Mouse (Mus musculus): ENCODE measurements around the gene Caskin2.
"Not testable (repeated sequence)": the region's sequence is repeated elsewhere in the genome, so short reads cannot be mapped to it uniquely, and the experiment has no call there.

The Caskin2 gene

DNA sequence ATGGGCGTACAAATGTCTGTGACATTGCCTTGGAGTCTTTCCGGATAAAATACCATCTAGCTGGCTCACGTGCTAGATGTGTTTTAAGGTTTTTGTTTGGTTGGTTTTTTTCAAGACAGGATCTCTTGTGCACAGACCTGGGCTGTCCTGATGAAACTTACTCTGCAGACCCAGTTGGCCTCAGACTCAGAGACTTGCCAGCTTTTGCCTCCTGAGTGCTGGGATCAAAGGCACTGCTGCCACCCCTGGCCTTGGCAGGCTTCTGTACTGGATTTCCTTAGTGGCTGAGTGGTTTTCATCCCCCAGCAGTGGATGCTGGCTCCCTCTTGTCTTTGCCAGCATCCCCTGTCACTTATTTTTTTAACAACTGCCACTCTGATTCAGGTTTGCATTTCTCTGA lies 44.5 kb downstream of the Caskin2 start:
- ATAC-seq (ENCODE audit: insufficient number of reproducible peaks, low FRiP score, low TSS enrichment) = no peak

DNA sequence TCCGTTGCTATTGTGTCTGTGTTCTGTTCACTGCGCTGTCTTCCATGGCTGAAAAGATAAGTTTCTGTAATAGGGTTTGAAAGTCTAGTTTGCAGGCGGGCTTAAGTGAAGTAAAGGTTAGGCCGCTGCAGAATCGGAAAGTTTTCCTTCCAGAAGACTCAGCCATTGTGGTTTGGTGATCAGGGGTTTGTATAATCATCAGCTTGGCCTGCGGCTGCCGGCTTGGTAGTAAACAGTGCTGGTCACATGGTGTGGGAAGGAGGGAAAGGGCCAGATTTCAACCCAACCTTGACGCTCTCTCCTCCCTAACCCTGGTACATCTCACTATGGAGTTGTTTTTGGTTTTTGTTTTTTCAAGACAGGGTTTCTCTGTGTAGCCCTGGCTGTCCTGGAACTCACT lies 46.5 kb downstream of the Caskin2 start:
- no peak for ATAC-seq (ENCODE audit: insufficient number of reproducible peaks, low FRiP score, low TSS enrichment)

DNA sequence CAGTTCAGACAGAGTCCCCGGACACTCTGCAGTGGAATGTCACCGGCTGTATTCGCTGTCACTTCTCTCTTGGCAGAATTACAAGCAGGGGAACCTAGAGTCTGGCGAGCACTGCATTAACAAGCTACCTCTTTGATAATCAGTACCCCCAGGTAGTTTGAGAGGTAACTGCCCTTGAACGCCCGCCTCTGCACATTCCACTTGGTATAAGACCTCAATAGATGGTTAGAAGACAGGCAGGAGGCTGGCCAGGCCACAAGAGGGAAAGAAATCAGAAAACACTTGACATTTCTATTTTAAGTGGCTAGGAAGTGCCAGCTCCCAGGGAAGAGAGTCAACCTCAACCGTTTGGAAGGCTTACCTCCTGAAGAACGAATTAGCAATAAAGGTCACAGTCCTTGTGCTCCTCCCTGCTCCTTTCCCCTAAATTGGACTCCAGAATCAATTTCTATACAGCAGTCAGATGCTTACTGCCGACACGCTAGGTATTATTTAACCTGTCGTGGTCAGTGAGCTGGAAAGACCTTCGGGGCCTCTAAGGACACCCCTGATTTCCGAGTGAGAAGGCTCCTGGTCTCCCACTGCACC lies 47.0 kb downstream of the Caskin2 start:
- ATAC-seq (ENCODE audit: insufficient number of reproducible peaks, low FRiP score, low TSS enrichment) = no peak

DNA sequence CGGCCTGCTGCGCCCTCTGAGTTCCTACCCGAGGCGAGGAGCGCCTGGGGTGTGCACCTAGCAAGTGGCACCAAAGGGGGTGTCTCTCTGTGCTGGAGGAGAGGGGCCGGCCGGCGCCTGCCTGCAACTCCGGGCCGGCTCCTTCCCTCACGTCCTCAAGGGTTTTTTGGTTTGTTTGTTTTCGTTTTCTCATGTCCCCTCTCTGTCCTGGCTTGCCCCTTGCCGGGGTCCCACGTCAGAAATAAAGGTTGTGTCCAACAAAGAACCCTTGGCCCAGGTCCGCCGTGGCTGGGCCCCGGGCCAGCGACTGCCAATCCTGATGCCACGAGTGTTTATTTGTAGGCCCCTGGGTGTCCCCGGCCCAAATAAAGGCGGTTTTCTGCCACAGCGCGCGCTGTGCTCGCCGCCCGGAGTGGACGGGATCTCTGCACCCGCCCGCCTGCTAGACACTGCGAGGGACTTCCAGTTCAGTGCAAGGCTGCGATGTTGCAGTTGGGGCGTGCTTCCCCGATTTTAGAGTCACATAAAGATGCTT lies 47.8 kb downstream of the Caskin2 start:
- peak; percentile 66; the same call in 1 of the 2 replicates for ATAC-seq (ENCODE audit: insufficient number of reproducible peaks, low FRiP score, low TSS enrichment)

DNA sequence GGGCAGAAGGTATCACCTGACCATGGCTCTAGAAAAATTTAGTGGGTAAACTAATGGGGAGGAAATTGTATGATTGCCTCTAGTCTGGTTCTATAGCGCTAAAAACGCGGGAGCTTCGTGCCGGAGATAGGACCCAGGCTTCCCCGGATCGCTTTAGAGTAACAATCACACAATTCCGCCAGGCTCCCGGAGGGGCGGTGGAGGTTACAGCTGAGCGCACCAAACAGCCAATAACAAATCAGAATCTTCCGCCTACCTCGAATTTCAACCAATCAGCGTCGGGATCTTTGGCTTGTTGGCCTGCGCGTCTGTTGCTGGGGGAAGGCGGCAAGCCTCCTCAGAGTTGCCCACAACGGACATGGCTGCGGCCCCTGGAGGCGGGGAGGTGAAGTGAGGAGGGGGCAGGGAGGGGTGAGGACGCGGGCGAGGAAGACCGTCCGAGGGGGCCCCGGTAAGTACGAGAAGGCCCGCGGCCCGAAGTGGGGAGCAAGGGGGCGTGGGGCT lies 48.3 kb downstream of the Caskin2 start, which contains the start of gene Tmem94:
TSS of gene Tmem94 (plus strand) at position 331 of the 504 bp plus-strand sequence.
- peak; percentile 96 for ATAC-seq (ENCODE audit: insufficient number of reproducible peaks, low FRiP score, low TSS enrichment)

DNA sequence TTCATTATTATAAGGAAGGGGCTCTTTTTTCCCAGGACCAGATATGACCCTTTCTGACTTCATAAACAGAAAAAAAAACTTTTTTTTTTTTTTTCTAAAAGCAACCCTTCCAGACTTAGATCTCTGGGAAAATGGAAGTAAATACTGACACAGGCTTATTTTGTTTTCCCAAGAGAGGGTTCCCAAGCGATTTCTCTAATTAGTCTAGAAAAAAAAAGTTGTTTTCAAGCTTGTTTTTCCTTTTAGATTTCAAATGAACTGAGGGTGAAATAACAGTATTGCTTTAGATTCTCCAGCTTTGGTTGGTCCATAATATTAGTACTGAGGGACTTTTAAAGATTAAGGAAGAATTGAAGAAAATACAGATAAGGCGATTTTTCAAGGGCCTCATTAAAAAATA lies 48.7 kb downstream of the Caskin2 start:
- no peak for ATAC-seq (ENCODE audit: insufficient number of reproducible peaks, low FRiP score, low TSS enrichment)

DNA sequence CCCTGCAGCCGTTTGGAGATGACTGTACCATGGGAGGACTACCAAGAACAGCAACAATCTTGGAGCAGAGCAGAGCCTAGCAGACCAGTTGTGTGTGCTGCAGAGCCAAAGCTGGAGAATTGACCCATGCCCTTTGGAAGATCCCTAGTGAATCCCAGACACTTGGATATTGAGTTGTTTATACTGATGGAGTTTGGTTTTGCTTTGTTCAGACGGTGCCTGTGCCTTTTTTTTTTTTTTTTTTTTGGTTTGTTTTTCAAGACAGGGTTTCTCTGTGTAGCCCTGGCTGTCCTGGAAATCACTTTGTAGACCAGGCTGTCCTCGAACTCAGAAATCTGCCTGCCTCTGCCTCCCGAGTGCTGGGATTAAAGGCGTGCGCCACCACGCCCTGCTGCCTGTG lies 51.3 kb downstream of the Caskin2 start:
- not testable (repeated sequence) for ATAC-seq (ENCODE audit: insufficient number of reproducible peaks, low FRiP score, low TSS enrichment)

DNA sequence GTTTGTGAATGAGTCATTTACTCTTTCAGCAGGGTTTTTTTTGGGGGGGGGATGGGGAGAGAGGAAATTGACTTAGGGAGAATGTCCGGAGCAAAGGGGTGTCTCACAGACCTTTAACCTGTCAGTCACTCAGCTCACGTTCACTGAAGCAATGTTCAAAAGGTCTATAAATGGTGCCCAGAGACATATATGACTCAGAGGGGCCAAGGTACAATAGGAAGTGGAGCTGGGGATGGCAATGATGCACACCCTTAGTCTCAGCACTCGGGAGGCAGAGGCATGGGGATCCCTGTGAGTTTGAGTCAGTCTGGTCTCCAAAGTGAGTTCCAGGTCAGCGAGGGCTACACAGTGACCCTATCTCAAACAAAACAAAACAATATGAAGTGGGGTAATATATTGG lies 60.0 kb downstream of the Caskin2 start:
- ATAC-seq (ENCODE audit: insufficient number of reproducible peaks, low FRiP score, low TSS enrichment) = no peak

DNA sequence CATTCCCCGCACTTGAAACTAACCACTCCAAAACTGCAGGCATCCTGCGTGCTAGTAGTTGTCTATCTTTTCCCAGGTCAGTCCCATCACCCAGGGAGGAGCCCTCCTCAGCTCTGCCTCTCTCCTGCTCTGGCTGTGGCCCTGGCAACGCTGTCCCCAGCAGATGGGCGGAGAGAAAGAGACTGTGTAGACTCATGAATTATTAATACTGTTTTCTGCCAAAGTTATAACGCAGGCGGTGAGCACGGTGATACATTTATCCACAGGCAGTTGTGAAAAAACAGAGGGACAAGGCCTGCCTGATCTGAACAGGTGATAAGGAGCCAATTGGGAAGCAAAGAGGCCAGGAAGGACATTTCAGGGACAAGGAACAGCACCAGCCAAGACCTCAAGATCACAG lies 60.8 kb downstream of the Caskin2 start:
- no peak for ATAC-seq (ENCODE audit: insufficient number of reproducible peaks, low FRiP score, low TSS enrichment)

DNA sequence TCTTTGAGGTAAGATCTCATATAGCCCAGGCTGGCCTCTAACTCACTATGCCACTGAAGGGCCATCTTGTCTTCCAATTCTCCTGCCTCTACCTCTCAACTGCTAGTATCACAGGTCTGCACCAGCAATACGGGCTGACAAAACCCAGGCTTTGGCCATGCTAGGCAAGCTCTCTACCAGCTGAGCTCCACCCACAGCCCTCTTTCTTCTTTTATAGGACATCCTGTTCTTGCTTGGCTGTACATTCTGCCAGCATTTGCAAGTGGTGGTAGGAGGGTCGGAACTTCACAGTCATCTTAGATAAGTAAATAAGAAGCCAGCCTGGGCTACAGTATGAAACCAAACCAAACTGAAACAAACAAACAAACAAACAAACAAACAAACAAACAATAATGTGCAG lies 61.7 kb downstream of the Caskin2 start:
- ATAC-seq (ENCODE audit: insufficient number of reproducible peaks, low FRiP score, low TSS enrichment) = no peak

DNA sequence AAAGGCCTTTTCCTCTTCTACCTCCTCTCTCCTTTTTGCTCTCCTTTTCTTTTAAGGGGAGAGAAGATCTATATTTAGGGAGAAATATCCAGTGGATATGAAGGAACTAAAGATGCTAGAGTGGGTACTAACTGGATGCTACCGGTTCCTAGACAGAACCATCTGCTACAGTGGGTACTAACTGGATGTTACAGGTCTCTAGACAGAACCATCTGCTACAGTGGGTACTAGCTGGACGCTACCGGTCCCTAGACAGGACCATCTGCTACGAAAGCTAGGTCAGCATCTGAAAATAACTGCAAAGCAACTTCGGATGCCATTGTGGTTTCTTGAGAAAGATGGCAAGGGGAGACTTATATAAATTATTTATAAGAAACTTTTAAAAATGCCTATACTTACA lies 63.6 kb downstream of the Caskin2 start:
- ATAC-seq (ENCODE audit: insufficient number of reproducible peaks, low FRiP score, low TSS enrichment) = no peak; the same call in 1 of the 2 replicates

Data from cerebellum, adult (tissue).